Mouse (Mus musculus) brain, embryonic 18.5 days (tissue): ENCODE data around the gene Calm3.

Experiments used
- DNase-seq: peaks from one replicate; pipeline ENCODE4 v3.0.0-alpha.2; 2012; ENCODE audit warnings: low read depth, low spot score

Gene Calm3

GRCm38 (mm10) chr7:16942861-16943260, 18.9 kb upstream of the Calm3 start:
- no peak for DNase-seq

- no peak for DNase-seq
Measured at GRCm38 (mm10) chr7:16940292-16940691, 16.4 kb upstream of the Calm3 start.

GRCm38 (mm10) chr7:16938117-16938791, 14.3 kb upstream of the Calm3 start:
- DNase-seq: no peak

GRCm38 (mm10) chr7:16937312-16937711, 13.4 kb upstream of the Calm3 start:
- DNase-seq: no peak

- no peak for DNase-seq
Measured at GRCm38 (mm10) chr7:16932704-16933577, 9.0 kb upstream of the Calm3 start.

GRCm38 (mm10) chr7:16931968-16932627, 8.2 kb upstream of the Calm3 start:
- no peak for DNase-seq

GRCm38 (mm10) chr7:16930850-16931249, 6.9 kb upstream of the Calm3 start:
- DNase-seq: no peak

GRCm38 (mm10) chr7:16928341-16928740, 4.4 kb upstream of the Calm3 start:
- no peak for DNase-seq

GRCm38 (mm10) chr7:16923283-16924036, 454 bp downstream of the Calm3 start:
- DNase-seq: no peak

GRCm38 (mm10) chr7:16922360-16922973, 1.4 kb downstream of the Calm3 start:
- DNase-seq: no peak

- DNase-seq: no peak
Measured at GRCm38 (mm10) chr7:16921881-16922335, 2.0 kb downstream of the Calm3 start.

- DNase-seq: no peak
Measured at GRCm38 (mm10) chr7:16920818-16921791, 2.8 kb downstream of the Calm3 start.

- DNase-seq: no peak
Measured at GRCm38 (mm10) chr7:16920150-16920579, 3.7 kb downstream of the Calm3 start.

- DNase-seq: no peak
Measured at GRCm38 (mm10) chr7:16919395-16920149, 4.3 kb downstream of the Calm3 start.

GRCm38 (mm10) chr7:16918670-16919069, 5.2 kb downstream of the Calm3 start:
- no peak for DNase-seq

GRCm38 (mm10) chr7:16918014-16918413, 5.9 kb downstream of the Calm3 start:
- DNase-seq: no peak

GRCm38 (mm10) chr7:16917447-16917846, 6.5 kb downstream of the Calm3 start:
- DNase-seq: no peak

- DNase-seq: no peak
Measured at GRCm38 (mm10) chr7:16916342-16917265, 7.3 kb downstream of the Calm3 start.
